Mouse (Mus musculus) layer of hippocampus, adult 6 months (tissue): ENCODE data around the gene Kremen1. TPM values are rescaled to one million over a fixed set of nuclear protein-coding genes. Genes with fewer than 3 reads are reported as not detected.

ENCODE experiments used
- long read RNA-seq, 2 experiments: library from polyadenylated mRNA; unstranded; transcript quantifications; one replicate each; pipeline ENCODE4 v2.0.0; 2019 to 2020
- polyA plus RNA-seq: library from polyadenylated mRNA; unstranded; fragments of <200 nt; fragmentation: Nextera tagmentation; gene quantifications from 2 replicates; pipeline ENCODE4 v1.2.3, GENCODE M21; 2021

The Kremen1 gene
- polyA plus RNA-seq = 2.2 and 2.8 TPM in 2 replicates
- long read RNA-seq, experiment 1, full-length matches to known transcripts = 1 of 6 reads
- long read RNA-seq, experiment 1, partial matches to known transcripts = 3 of 6 reads
- long read RNA-seq, experiment 1, other reads (novel, unspliced or antisense) = 2 of 6 reads
- long read RNA-seq, experiment 2, full-length matches to known transcripts = 16 of 25 reads
- long read RNA-seq, experiment 2, partial matches to known transcripts = 1 of 25 reads
- long read RNA-seq, experiment 2, other reads (novel, unspliced or antisense) = 8 of 25 reads

DNA sequence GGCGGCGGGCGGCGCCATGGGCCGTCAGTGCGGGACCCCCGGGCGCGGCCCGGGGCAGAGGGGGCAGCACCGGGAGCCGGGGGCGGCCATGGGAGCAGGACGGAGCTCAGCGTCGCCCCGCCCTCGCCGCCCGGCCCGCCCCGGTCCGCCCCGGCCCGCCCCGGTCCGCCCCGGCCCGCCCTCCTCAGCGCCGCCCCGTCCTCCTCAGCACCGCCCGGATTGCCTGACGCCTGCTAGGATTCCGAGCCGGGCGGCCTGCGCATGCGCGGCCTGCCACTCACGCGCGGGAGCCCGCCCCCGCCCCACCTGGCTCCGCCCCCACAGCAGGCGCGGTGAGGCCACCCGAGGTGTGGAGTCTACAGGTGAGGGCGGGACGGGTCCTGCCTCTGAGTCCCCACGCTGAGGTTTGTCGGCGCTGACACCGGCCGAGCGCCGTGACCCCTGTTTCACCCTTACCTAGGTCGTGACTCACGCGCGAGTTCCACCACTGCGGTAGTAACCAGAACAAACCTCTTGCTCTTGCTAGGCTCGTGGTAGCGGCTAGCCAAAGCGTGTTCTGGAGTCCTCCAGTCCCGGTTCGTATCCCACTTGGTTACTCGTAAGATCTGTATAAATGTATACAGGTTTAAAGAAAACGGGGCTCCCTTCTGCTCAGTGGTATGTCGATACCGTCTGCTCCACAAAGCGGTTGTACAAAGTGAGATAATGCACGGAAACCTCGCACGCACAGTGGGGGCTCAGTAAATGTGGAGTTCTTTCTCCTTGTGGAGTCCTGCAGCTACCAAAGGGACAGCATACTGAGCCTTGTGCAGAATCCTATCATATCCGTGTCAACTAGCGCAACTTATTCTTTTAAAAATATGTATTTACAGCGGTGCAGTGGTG lies at the start of gene Kremen1:
Gene Kremen1 (minus strand): TSS at position 51 of the 885 bp plus-strand sequence.

DNA sequence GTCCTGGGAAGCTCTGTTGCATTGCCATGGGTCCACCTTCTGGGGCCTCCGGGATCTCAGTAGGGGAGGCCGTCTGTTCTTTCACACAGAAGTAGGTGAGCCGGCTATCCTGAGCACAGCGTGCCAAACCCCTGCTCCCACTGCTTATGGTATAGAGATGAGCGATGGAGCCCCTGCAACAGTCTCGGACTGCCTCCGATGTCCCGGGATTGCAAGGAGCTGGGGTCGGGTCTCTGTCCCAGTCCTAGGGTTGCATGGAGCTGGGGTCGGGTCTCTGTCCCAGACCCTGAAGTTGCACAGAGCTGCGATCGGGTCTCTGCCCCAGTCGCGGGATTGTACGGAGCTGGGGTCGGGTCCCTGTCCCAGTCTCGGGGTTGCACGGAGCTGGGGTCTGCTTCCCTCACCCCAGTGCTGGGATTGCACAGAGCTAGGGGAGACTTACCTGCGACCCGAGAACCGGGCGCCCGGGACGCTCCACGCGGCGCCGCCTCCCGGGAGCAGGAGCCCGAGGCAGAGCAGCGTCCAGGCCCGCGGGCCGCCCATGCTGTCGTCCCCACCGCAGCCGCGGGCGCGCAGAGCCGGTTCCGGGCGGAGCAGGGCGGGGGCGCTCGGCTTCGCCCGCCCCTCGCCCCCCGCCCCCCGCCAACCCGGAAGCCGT lies 109.5 kb downstream of the Kremen1 start, which contains the start of gene Emid1:
Gene Emid1 (minus strand): TSS at position 578 of the 658 bp plus-strand sequence.

Other genes with a start within 250 kb of the Kremen1 start
- 125 and 143 TPM in 2 replicates for gene Rasl10a, start 203.4 kb downstream of the Kremen1 start, polyA plus RNA-seq
- 17.9 and 24.5 TPM in 2 replicates for gene Gas2l1, start 196.2 kb downstream of the Kremen1 start, polyA plus RNA-seq
- 21.3 and 23.8 TPM in 2 replicates for gene Rhbdd3, start 162.6 kb downstream of the Kremen1 start, polyA plus RNA-seq
- gene Ewsr1, start 162.3 kb downstream of the Kremen1 start, polyA plus RNA-seq = 115 and 120 TPM in 2 replicates
- gene Emid1, start 109.3 kb downstream of the Kremen1 start, polyA plus RNA-seq = 6.5 and 6.8 TPM in 2 replicates
- 12.6 and 22.4 TPM in 2 replicates for gene Znrf3, start 183.3 kb upstream of the Kremen1 start, polyA plus RNA-seq